Mouse (Mus musculus) bone marrow, adult 2 months (tissue): ENCODE results near the gene Gins1.

Source experiments
- CTCF ChIP-seq: fragments of 200-500 bp; IDR thresholded peaks from 2 replicates; pipeline ENCODE4 v1.5.1; 2011; ENCODE audit warnings: low read length, control low read depth; ENCODE audit not compliant: control insufficient read depth, insufficient read depth
- POLR2A ChIP-seq: fragments of 200-500 bp; IDR thresholded peaks from 2 replicates; pipeline ENCODE4 v1.6.1; 2011; ENCODE audit warnings: low read depth, mild to moderate bottlenecking, control low read depth, low read length, borderline replicate concordance; ENCODE audit not compliant: control insufficient read depth

- TF ChIP-seq POLR2A (no peak), CTCF (no peak)
These were observed 10.6 kb downstream of the Gins1 start for GRCm38 (mm10) chr2:150915786-150916185.
